Mouse (Mus musculus): Measurements from ENCODE around the gene Olfr1116. TPM values are rescaled to one million over a fixed set of nuclear protein-coding genes. Genes with fewer than 3 reads are reported as not detected.
"Not testable (repeated sequence)": the region's sequence is repeated elsewhere in the genome, so short reads cannot be mapped to it uniquely, and the experiment has no call there.

Gene Olfr1116
- polyA plus RNA-seq (2015; fragmentation: Nextera tagmentation; extraction: Ambion mirVana) = not detected in 2 replicates

- Histone ChIP-seq H3K4me2 (ENCODE audit: low read depth, low read length) (no peak within 1 kb of the TSS), H3K27ac (ENCODE audit: low read length) (no peak within 1 kb of the TSS), H3K36me3 (ENCODE audit: control insufficient read depth, insufficient read depth, low read length) (no peaks in the 10 kb centered on the region), H3K27me3 (ENCODE audit: control insufficient read depth, insufficient read depth, low read length) (no peaks in the 10 kb centered on the region), H3K4me3 (replicated peaks; ENCODE audit: low read length) (no peak within 1 kb of the TSS), H3K9me3 (replicated peaks; ENCODE audit: control insufficient read depth, low read length) (no peaks in the 10 kb centered on the region), H3K9ac (ENCODE audit: low read length) (no peak within 1 kb of the TSS), H3K4me1 (ENCODE audit: control insufficient read depth, insufficient read depth, low read length) (no peaks in the 10 kb centered on the region)
- WGBS = 85% methylated on average over 1 of the region's 1 CpGs
- no peak for ATAC-seq (ENCODE audit: insufficient read depth, low FRiP score)
Observed at GRCm38 (mm10) chr2:87267234-87267633, at the start of gene Olfr1116. Gene Olfr1116, plus strand, starts transcription at chr2:87267534.

- Histone ChIP-seq H3K27ac (ENCODE audit: low read length) (no peak within 1 kb of the TSS), H3K4me2 (ENCODE audit: low read depth, low read length) (no peak within 1 kb of the TSS), H3K9ac (ENCODE audit: low read length) (no peak within 1 kb of the TSS), H3K9me3 (replicated peaks; ENCODE audit: control insufficient read depth, low read length) (no peaks in the 10 kb centered on the region), H3K4me3 (replicated peaks; ENCODE audit: low read length) (no peak within 1 kb of the TSS), H3K4me1 (ENCODE audit: control insufficient read depth, insufficient read depth, low read length) (no peaks in the 10 kb centered on the region), H3K36me3 (ENCODE audit: control insufficient read depth, insufficient read depth, low read length) (no peaks in the 10 kb centered on the region), H3K27me3 (ENCODE audit: control insufficient read depth, insufficient read depth, low read length) (no peaks in the 10 kb centered on the region)
- WGBS = 76% methylated on average over 2 of the region's 2 CpGs
- ATAC-seq (ENCODE audit: insufficient read depth, low FRiP score) = no peak
Observed at GRCm38 (mm10) chr2:87247713-87248112, 19.6 kb upstream of the Olfr1116 start, which contains the start of gene Olfr1115. Gene Olfr1115, plus strand, starts transcription at chr2:87248013.

- H3K9me3 ChIP-seq (replicated peaks; ENCODE audit: control insufficient read depth, low read length); H3K9ac ChIP-seq (ENCODE audit: low read length); H3K36me3 ChIP-seq (ENCODE audit: control insufficient read depth, insufficient read depth, low read length): not testable (repeated sequence)
Observed at GRCm38 (mm10) chr2:87293977-87294376, 26.6 kb downstream of the Olfr1116 start.

GRCm38 (mm10) chr2:87307281-87307680 lies 39.9 kb downstream of the Olfr1116 start, which contains the start of gene Olfr1118:
Gene Olfr1118, plus strand, starts transcription at chr2:87307581.
- H3K27ac ChIP-seq (ENCODE audit: low read length) = no peak within 1 kb of the TSS
- no peak within 1 kb of the TSS for H3K4me2 ChIP-seq (ENCODE audit: low read depth, low read length)
- 71% methylated on average over 1 of the region's 1 CpGs for WGBS
- H3K4me1 ChIP-seq (ENCODE audit: control insufficient read depth, insufficient read depth, low read length) = no peaks in the 10 kb centered on the region
- no peaks in the 10 kb centered on the region for H3K36me3 ChIP-seq (ENCODE audit: control insufficient read depth, insufficient read depth, low read length)
- H3K9ac ChIP-seq (ENCODE audit: low read length) = no peak within 1 kb of the TSS
- H3K27me3 ChIP-seq (ENCODE audit: control insufficient read depth, insufficient read depth, low read length) = no peaks in the 10 kb centered on the region
- no peak for ATAC-seq (ENCODE audit: insufficient read depth, low FRiP score)
- H3K9me3 ChIP-seq (replicated peaks; ENCODE audit: control insufficient read depth, low read length) = no peaks in the 10 kb centered on the region
- no peak within 1 kb of the TSS for H3K4me3 ChIP-seq (replicated peaks; ENCODE audit: low read length)

More at GRCm38 (mm10) chr2:87293977-87294376, 26.6 kb downstream of the Olfr1116 start:
- H3K4me3 ChIP-seq (replicated peaks; ENCODE audit: low read length); H3K27ac ChIP-seq (ENCODE audit: low read length); H3K4me1 ChIP-seq (ENCODE audit: control insufficient read depth, insufficient read depth, low read length); H3K4me2 ChIP-seq (ENCODE audit: low read depth, low read length); ATAC-seq (ENCODE audit: insufficient read depth, low FRiP score); H3K27me3 ChIP-seq (ENCODE audit: control insufficient read depth, insufficient read depth, low read length): not testable (repeated sequence)

Small RNA genes lying within 50 kb of the gene (microRNA-seq; reads per million reads assigned to microRNA genes)
- not detected for gene Gm27438

Other genes with a start within 250 kb of the Olfr1116 start
- gene Olfr1104, start 240.5 kb upstream of the Olfr1116 start, polyA plus RNA-seq (2015; fragmentation: Nextera tagmentation; extraction: Ambion mirVana) = not detected in 2 replicates
- gene Olfr1105, start 231.0 kb upstream of the Olfr1116 start, polyA plus RNA-seq (2015; fragmentation: Nextera tagmentation; extraction: Ambion mirVana) = not detected in 2 replicates
- gene Olfr1106, start 215.3 kb upstream of the Olfr1116 start, polyA plus RNA-seq (2015; fragmentation: Nextera tagmentation; extraction: Ambion mirVana) = not detected in 2 replicates
- gene Olfr1107, start 191.7 kb upstream of the Olfr1116 start, polyA plus RNA-seq (2015; fragmentation: Nextera tagmentation; extraction: Ambion mirVana) = not detected in 2 replicates
- gene Olfr1109, start 171.5 kb upstream of the Olfr1116 start, polyA plus RNA-seq (2015; fragmentation: Nextera tagmentation; extraction: Ambion mirVana) = not detected in 2 replicates
- gene Olfr259, start 153.0 kb upstream of the Olfr1116 start, polyA plus RNA-seq (2015; fragmentation: Nextera tagmentation; extraction: Ambion mirVana) = not detected in 2 replicates
- not detected in 2 replicates for gene Olfr1110, start 127.2 kb upstream of the Olfr1116 start, polyA plus RNA-seq (2015; fragmentation: Nextera tagmentation; extraction: Ambion mirVana)
- not detected in 2 replicates for gene Olfr1111, start 114.9 kb upstream of the Olfr1116 start, polyA plus RNA-seq (2015; fragmentation: Nextera tagmentation; extraction: Ambion mirVana)
- not detected in 2 replicates for gene Olfr1112, start 79.7 kb upstream of the Olfr1116 start, polyA plus RNA-seq (2015; fragmentation: Nextera tagmentation; extraction: Ambion mirVana)
- not detected in 2 replicates for gene Olfr1113, start 58.6 kb upstream of the Olfr1116 start, polyA plus RNA-seq (2015; fragmentation: Nextera tagmentation; extraction: Ambion mirVana)
- not detected in 2 replicates for gene Olfr1115, start 19.5 kb upstream of the Olfr1116 start, polyA plus RNA-seq (2015; fragmentation: Nextera tagmentation; extraction: Ambion mirVana)
- not detected in 2 replicates for gene Olfr1118, start 40.0 kb downstream of the Olfr1116 start, polyA plus RNA-seq (2015; fragmentation: Nextera tagmentation; extraction: Ambion mirVana)
- not detected in 2 replicates for gene Olfr1120, start 87.3 kb downstream of the Olfr1116 start, polyA plus RNA-seq (2015; fragmentation: Nextera tagmentation; extraction: Ambion mirVana)
- not detected in 2 replicates for gene Olfr1121, start 102.4 kb downstream of the Olfr1116 start, polyA plus RNA-seq (2015; fragmentation: Nextera tagmentation; extraction: Ambion mirVana)
- not detected in 2 replicates for gene Olfr1122, start 118.3 kb downstream of the Olfr1116 start, polyA plus RNA-seq (2015; fragmentation: Nextera tagmentation; extraction: Ambion mirVana)
- gene Olfr1123, start 149.1 kb downstream of the Olfr1116 start, polyA plus RNA-seq (2015; fragmentation: Nextera tagmentation; extraction: Ambion mirVana) = not detected in 2 replicates
- gene Olfr1124, start 162.7 kb downstream of the Olfr1116 start, polyA plus RNA-seq (2015; fragmentation: Nextera tagmentation; extraction: Ambion mirVana) = 0.06 and 0.09 TPM in 2 replicates
- not detected in 2 replicates for gene Olfr1126, start 186.4 kb downstream of the Olfr1116 start, polyA plus RNA-seq (2015; fragmentation: Nextera tagmentation; extraction: Ambion mirVana)
- not detected in 2 replicates for gene Pramel7, start 229.6 kb downstream of the Olfr1116 start, polyA plus RNA-seq (2015; fragmentation: Nextera tagmentation; extraction: Ambion mirVana)
- gene Pramel6, start 239.0 kb downstream of the Olfr1116 start, polyA plus RNA-seq (2015; fragmentation: Nextera tagmentation; extraction: Ambion mirVana) = not detected in 2 replicates